Mouse (Mus musculus): ENCODE measurements around the gene Fam25c. TPM values are rescaled to one million over a fixed set of nuclear protein-coding genes. Genes with fewer than 3 reads are reported as not detected.
"Not testable (repeated sequence)": the region's sequence is repeated elsewhere in the genome, so short reads cannot be mapped to it uniquely, and the experiment has no call there.

Gene Fam25c
- polyA plus RNA-seq, 1 experiment from 2014 or later, result not detected

DNA sequence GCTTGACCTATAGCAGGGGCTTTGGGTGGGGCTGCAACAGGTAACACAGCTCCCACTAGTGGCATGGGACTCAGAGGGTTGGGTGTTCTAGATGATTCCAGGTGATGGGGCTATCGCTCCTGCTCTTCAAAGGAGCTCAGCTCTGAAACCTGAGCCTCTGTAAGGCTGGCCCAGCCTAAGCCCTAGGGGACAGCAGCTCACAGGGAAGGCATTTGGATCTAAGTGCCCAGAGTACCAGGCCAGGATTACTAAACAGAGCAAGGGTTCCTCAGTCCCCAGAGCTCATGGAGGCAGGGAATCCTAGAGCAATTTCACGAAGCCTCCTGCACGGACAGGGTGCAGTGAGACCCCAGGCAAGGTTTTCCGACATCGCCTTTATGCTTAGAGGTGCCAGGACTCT lies 20.7 kb upstream of the Fam25c start:
- Histone ChIP-seq H3K9ac (replicated peaks) (no peak overlapping the region), H3K4me1 (peaks cover 10% of the 10 kb centered on the region; the same call in 1 of the 2 replicates), H3K4me2 (replicated peaks) (no peak overlapping the region), H3K27ac (replicated peaks) (no peak overlapping the region), H3K9me3 (no peaks in the 10 kb centered on the region), H3K36me3 (no peaks in the 10 kb centered on the region), H3K4me3 (no peak overlapping the region), H3K27me3 (no peaks in the 10 kb centered on the region)
- no peak for ATAC-seq (replicated peaks)
- WGBS, result 84% methylated on average over 5 of the region's 5 CpGs

DNA sequence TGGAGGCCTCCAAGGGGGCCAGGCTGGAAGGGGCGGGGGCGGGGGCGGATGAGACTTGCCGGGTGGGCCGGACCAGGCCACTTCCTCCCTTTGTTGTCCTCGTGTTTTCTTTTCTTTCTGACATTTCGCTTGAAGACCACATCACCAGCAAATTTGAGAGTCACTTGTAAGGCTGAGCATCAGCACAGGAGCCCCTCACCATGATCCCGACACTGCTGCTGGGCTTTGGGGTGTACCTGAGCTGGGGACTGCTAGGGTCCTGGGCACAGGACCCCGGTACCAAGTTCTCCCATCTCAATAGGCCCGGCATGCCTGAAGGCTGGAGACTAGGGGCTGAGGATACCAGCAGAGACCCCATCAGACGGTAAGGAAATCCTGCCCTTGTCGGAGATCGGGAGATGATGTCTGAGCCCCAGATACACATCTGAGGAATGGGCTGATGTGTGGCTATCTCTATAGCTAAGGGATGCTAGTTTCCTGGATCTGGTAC lies 20.2 kb upstream of the Fam25c start, which contains the start of gene Mmrn2:
Mmrn2 (plus strand) TSS at position 51 of the 490 bp plus-strand sequence.
- no peak for ATAC-seq (replicated peaks)
- Histone ChIP-seq H3K27me3 (no peaks in the 10 kb centered on the region), H3K36me3 (no peaks in the 10 kb centered on the region), H3K27ac (replicated peaks) (no peak within 1 kb of the TSS), H3K4me1 (peaks cover 10% of the 10 kb centered on the region; the same call in 1 of the 2 replicates), H3K4me3 (no peak within 1 kb of the TSS), H3K4me2 (replicated peaks) (no peak within 1 kb of the TSS), H3K9me3 (no peaks in the 10 kb centered on the region), H3K9ac (replicated peaks) (no peak within 1 kb of the TSS)
- WGBS, result 84% methylated on average over 13 of the region's 13 CpGs

GRCm38 (mm10) chr14:34374577-34374976 lies 19.3 kb upstream of the Fam25c start, which contains the start of gene Sncg:
TSS of gene Sncg (minus strand) at chr14:34374789.
- Histone ChIP-seq H3K4me3 (no peak within 1 kb of the TSS), H3K4me2 (replicated peaks) (no peak within 1 kb of the TSS), H3K27ac (replicated peaks) (no peak within 1 kb of the TSS), H3K36me3 (no peaks in the 10 kb centered on the region), H3K27me3 (no peaks in the 10 kb centered on the region), H3K4me1 (peaks cover 10% of the 10 kb centered on the region; the same call in 1 of the 2 replicates), H3K9me3 (no peaks in the 10 kb centered on the region), H3K9ac (replicated peaks) (no peak within 1 kb of the TSS)
- 65% methylated on average over 10 of the region's 10 CpGs for WGBS
- ATAC-seq (replicated peaks), result no peak

DNA sequence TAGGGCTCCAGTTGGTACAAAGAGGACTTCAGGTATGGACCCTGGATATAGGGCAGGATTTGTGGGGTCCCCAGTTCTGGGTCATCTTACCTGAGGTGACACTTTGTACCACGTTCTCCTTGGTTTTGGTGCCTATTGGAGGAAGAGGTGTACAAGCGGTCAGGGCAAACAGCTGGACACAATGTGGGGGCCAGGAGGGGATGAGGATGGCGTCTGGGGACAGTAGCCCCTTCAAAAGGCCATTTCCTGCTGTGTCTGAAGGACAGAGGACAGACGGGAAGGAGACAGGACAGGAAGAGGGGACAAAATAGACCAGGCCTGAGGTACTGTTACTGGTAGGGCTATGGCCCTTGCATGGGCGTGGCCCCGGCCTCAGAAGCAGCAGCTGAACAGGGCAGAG lies 18.3 kb upstream of the Fam25c start:
- 85% methylated on average over 6 of the region's 6 CpGs for WGBS
- Histone ChIP-seq H3K4me2 (replicated peaks) (no peak overlapping the region), H3K27ac (replicated peaks) (no peak overlapping the region)

GRCm38 (mm10) chr14:34372646-34373045 lies 17.4 kb upstream of the Fam25c start:
- 0 out of 2 replicates have a peak, but pooled peaks have one; percentile 21 for ATAC-seq (replicated peaks)
- Histone ChIP-seq H3K9ac (replicated peaks) (no peak overlapping the region), H3K9me3 (no peaks in the 10 kb centered on the region), H3K36me3 (no peaks in the 10 kb centered on the region), H3K4me2 (replicated peaks) (no peak overlapping the region), H3K27ac (replicated peaks) (no peak overlapping the region), H3K4me3 (no peak overlapping the region), H3K27me3 (no peaks in the 10 kb centered on the region), H3K4me1 (no peaks in the 10 kb centered on the region)
- whole genome bisulfite sequencing, result 83% methylated on average over 6 of the region's 6 CpGs

More for the DNA sequence above, 18.3 kb upstream of the Fam25c start:
- no peaks in the 10 kb centered on the region for H3K27me3 ChIP-seq
- H3K4me1 ChIP-seq, result peaks cover 5% of the 10 kb centered on the region; the same call in 1 of the 2 replicates
- H3K9me3 ChIP-seq, result no peaks in the 10 kb centered on the region
- no peak for ATAC-seq (replicated peaks)
- no peak overlapping the region for H3K9ac ChIP-seq (replicated peaks)
- H3K4me3 ChIP-seq, result no peak overlapping the region
- no peaks in the 10 kb centered on the region for H3K36me3 ChIP-seq

GRCm38 (mm10) chr14:34371763-34372162 lies 16.5 kb upstream of the Fam25c start:
- 79% methylated on average over 2 of the region's 2 CpGs for WGBS
- Histone ChIP-seq H3K9ac (replicated peaks) (no peak overlapping the region), H3K4me2 (replicated peaks) (no peak overlapping the region), H3K4me1 (no peaks in the 10 kb centered on the region), H3K36me3 (no peaks in the 10 kb centered on the region), H3K27me3 (no peaks in the 10 kb centered on the region), H3K9me3 (no peaks in the 10 kb centered on the region), H3K4me3 (no peak overlapping the region), H3K27ac (replicated peaks) (no peak overlapping the region)
- no peak for ATAC-seq (replicated peaks)

DNA sequence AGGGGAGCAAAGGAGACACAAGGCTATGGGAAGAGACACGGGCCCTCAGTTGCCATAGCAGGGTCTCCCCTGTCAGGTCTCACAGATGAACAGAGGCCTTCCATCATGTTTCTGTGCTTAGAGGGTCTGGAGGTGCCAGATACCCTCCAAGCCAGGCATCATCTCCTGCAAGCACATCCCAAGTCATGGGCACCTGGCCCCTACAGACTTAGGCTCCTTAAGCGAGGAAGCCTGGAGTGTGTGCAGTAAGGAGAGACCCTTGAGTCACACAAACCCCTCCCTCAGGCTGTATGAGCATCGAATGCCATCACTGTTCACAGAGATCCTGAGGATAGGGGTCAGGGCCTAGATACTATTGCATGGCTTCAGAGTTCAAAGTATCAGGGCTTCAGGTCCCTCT lies 15.7 kb upstream of the Fam25c start:
- Histone ChIP-seq H3K4me3 (no peak overlapping the region), H3K27ac (replicated peaks) (no peak overlapping the region), H3K9me3 (no peaks in the 10 kb centered on the region), H3K4me1 (no peaks in the 10 kb centered on the region), H3K36me3 (no peaks in the 10 kb centered on the region), H3K4me2 (replicated peaks) (no peak overlapping the region), H3K9ac (replicated peaks) (no peak overlapping the region), H3K27me3 (no peaks in the 10 kb centered on the region)
- WGBS, result 81% methylated on average over 3 of the region's 3 CpGs
- no peak for ATAC-seq (replicated peaks)

DNA sequence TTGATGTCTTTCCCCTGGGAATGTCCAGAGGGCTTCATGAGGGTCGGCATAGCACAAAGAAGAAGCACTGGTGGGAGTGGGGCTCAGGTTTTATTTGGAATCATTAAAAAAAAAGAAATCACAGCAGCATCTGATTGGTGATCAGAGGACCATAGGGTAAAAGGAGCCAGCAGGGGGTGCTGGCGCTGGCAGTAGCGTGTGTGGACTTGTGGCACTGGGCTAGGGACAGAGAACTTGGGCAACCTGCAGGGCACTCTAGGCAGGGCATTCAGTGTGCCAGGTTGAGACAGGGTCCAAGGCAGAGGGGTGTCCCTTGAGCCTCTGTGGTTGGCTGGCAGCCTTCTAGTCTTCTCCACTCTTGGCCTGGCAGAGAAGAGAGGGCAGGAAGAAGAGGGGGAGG lies 15.0 kb upstream of the Fam25c start:
- no peak overlapping the region for H3K4me3 ChIP-seq
- no peak overlapping the region for H3K4me2 ChIP-seq (replicated peaks)
- ATAC-seq (replicated peaks), result no peak
- no peaks in the 10 kb centered on the region for H3K36me3 ChIP-seq
- 56% methylated on average over 3 of the region's 3 CpGs for WGBS
- no peak overlapping the region for H3K27ac ChIP-seq (replicated peaks)
- H3K27me3 ChIP-seq, result no peaks in the 10 kb centered on the region
- no peaks in the 10 kb centered on the region for H3K4me1 ChIP-seq
- H3K9ac ChIP-seq (replicated peaks), result no peak overlapping the region
- H3K9me3 ChIP-seq, result no peaks in the 10 kb centered on the region

- no peaks in the 10 kb centered on the region for H3K9me3 ChIP-seq
- 96% methylated on average over 2 of the region's 2 CpGs for WGBS
- no peak overlapping the region for H3K4me3 ChIP-seq
- no peak overlapping the region for H3K4me2 ChIP-seq (replicated peaks)
- no peak overlapping the region for H3K9ac ChIP-seq (replicated peaks)
- no peak for ATAC-seq (replicated peaks)
- peaks cover 16% of the 10 kb centered on the region for H3K4me1 ChIP-seq
- H3K36me3 ChIP-seq, result no peaks in the 10 kb centered on the region
- H3K27ac ChIP-seq (replicated peaks), result no peak overlapping the region
- H3K27me3 ChIP-seq, result no peaks in the 10 kb centered on the region
These were observed 9.9 kb upstream of the Fam25c start for GRCm38 (mm10) chr14:34365147-34365507.

GRCm38 (mm10) chr14:34364254-34365146 lies 9.3 kb upstream of the Fam25c start:
- peaks cover 16% of the 10 kb centered on the region for H3K4me1 ChIP-seq
- peak; percentile 34 for ATAC-seq (replicated peaks)
- H3K36me3 ChIP-seq, H3K9me3 ChIP-seq, H3K27me3 ChIP-seq: not testable (repeated sequence)
- peak overlapping the region; percentile 64 for H3K9ac ChIP-seq (replicated peaks)
- H3K27ac ChIP-seq (replicated peaks), result peak overlapping the region; percentile 12; the same call in 1 of the 2 replicates
- H3K4me2 ChIP-seq (replicated peaks), result peak overlapping the region; percentile 86
- peak overlapping the region; percentile 46 for H3K4me3 ChIP-seq
- WGBS, result 75% methylated on average over 15 of the region's 15 CpGs

DNA sequence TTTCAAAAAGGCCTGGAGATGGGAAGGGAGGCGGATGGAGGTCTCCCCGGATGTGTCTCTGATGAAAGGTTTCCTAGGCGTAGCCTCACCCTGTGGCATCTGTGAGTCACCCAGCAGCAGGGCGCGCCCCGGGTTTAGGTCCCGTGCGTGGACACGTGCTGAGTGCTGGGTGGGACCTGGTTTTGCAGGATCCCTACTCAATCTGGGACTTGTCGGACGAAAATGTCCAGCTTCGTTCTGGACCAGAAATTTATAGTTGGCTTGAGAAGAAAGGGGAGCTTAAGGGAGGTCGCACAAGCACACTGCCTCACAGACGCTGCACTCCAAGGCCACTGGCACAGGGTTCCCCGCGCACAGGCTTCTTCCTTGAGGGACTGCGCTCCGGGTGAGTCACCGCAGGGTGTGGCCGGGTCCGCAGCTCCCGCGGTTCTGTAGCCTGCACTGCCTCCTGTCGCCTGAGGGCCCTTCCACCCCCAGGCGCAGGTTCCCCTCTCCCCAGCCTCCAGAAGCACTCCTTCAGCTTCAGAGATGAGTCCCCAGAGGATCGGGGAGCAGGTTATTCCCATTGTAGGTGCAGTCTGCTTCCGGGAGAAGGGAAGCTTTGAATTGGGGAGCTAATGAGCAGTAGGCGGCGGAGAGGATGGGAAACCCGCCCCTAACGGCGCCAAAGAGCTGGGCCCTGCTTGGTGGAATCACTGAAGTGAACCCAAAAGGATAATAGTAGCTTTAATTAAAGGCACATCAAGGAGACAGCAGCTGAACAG lies 8.4 kb upstream of the Fam25c start:
- WGBS, result 1% methylated on average over 32 of the region's 32 CpGs
- peak; percentile 87 for ATAC-seq (replicated peaks)
- peaks cover 16% of the 10 kb centered on the region for H3K4me1 ChIP-seq
- peak overlapping the region; percentile 12; the same call in 1 of the 2 replicates for H3K27ac ChIP-seq (replicated peaks)
- no peaks in the 10 kb centered on the region for H3K9me3 ChIP-seq
- H3K4me3 ChIP-seq, result peak overlapping the region; percentile 46
- peak overlapping the region; percentile 86 for H3K4me2 ChIP-seq (replicated peaks)
- peak overlapping the region; percentile 64 for H3K9ac ChIP-seq (replicated peaks)
- no peaks in the 10 kb centered on the region for H3K27me3 ChIP-seq
- no peaks in the 10 kb centered on the region for H3K36me3 ChIP-seq

All from forebrain, embryonic 15.5 days (tissue).